Mouse (Mus musculus) kidney, adult 2 months (tissue): Measurements from ENCODE around the gene Cbfa2t3.

Experiments
- CTCF ChIP-seq: fragments of 200-500 bp; conservative IDR thresholded peaks from 2 replicates; pipeline ENCODE4 v1.5.1; 2011; ENCODE audit warnings: low read depth, mild to moderate bottlenecking, control low read depth, low read length, moderate library complexity, mixed read lengths; ENCODE audit not compliant: insufficient read depth, insufficient read length
- POLR2A ChIP-seq: fragments of 200-500 bp; IDR thresholded peaks from one replicate; pipeline ENCODE4 v1.6.1; 2011; ENCODE audit warnings: low read depth, low read length, control low read depth

DNA sequence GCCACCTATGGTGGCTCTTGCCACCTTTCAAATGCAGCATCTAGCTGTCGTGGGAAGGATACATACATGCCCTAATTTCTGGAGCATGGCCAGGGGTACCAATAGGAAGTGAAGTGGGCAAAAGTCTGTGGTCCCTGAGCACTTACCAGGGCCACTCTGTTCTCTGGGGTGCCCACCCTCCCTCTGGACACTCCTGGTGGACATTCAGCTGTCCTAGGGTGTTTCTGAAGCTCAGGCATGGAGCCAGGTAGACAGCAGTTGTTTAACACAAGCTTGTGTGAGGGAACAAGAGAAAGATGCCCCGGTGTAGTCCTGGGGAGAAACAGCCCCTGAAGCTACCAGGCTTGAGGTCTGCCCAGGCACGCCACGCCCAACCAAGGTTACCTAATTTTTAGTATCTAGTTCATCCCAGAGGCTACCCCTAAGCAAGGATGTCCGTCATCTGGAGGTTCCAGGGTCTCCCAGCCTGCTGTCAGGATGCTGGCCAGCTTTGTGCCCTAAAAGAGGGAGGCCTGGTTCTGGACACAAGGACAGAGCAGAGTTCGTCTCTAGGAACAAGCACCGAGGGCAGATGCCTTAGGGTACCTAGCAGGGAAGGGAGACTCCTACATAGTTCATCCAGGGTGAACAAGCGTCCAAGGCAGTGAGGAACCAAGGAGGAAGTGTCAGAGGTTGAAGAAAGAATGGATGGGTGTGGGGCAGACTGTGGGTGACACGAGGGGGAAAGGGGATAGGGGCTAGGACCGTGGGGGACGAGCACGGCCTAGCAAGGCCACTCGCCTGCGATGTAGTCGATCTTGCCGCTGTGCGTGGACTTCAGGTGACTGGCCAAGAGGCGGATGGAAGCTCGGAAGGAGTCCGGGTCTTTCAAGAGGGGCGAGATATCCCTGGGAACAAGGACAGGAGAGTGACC, 122.9 kb downstream of the Cbfa2t3 start:
- TF ChIP-seq CTCF = no peak
- no peak for TF ChIP-seq POLR2A
